Mouse (Mus musculus) spleen, adult 2 months (tissue): ENCODE results near the gene Apoa4.

ENCODE experiments used
- CTCF ChIP-seq: fragments of 200-500 bp; IDR thresholded peaks from 2 replicates; pipeline ENCODE4 v1.5.1; 2011; ENCODE audit warnings: mild to moderate bottlenecking, inconsistent platforms; ENCODE audit not compliant: insufficient read depth, insufficient read length, insufficient replicate concordance; ENCODE audit errors: extremely low read depth
- POLR2A ChIP-seq: fragments of 200-500 bp; IDR thresholded peaks from 2 replicates; pipeline ENCODE4 v1.6.1; 2011; ENCODE audit warnings: low read depth, low read length, inconsistent platforms

- TF ChIP-seq CTCF (no peak), POLR2A (peak; percentile 4)
Measured at GRCm38 (mm10) chr9:46272677-46273454, 32.4 kb downstream of the Apoa4 start, which contains the start of gene Zpr1.
